Mouse (Mus musculus) erythroblast, embryonic 14.5 days (primary cell): Measurements from ENCODE around the gene Gm4305.
"Not testable (repeated sequence)": the region's sequence is repeated elsewhere in the genome, so short reads cannot be mapped to it uniquely, and the experiment has no call there.

ENCODE experiments used
- GATA1 ChIP-seq: IDR thresholded peaks from 2 replicates; pipeline ENCODE4 v1.6.1; 2012; ENCODE audit warnings: low read length, inconsistent platforms, mixed read lengths
- TAL1 ChIP-seq: IDR thresholded peaks from 3 replicates; pipeline ENCODE4 v1.6.1; 2012; ENCODE audit warnings: low read length, inconsistent platforms, mixed read lengths

- not testable (repeated sequence) for TF ChIP-seq GATA1, TAL1
These were observed 10.1 kb downstream of the Gm4305 start, which contains the start of gene Gm4307 for GRCm38 (mm10) chr10:100361038-100361437.
